Mouse (Mus musculus): ENCODE results near the gene Alpk1. TPM values are rescaled to one million over a fixed set of nuclear protein-coding genes. Genes with fewer than 3 reads are reported as not detected.

The Alpk1 gene
- polyA plus RNA-seq, 1 experiment, result 1.4 TPM

GRCm38 (mm10) chr3:127633080-127634032 lies 147.0 kb downstream of the Alpk1 start, which contains the start of gene Neurog2:
TSS of gene Neurog2 (plus strand) at chr3:127633135.
- Histone ChIP-seq H3K36me3 (ENCODE audit: control insufficient read depth, insufficient read depth, low read length) (no peaks in the 10 kb centered on the region), H3K4me1 (ENCODE audit: control insufficient read depth, insufficient read depth, low read length) (no peaks in the 10 kb centered on the region), H3K27ac (ENCODE audit: insufficient read depth, low read depth, low read length) (no peak within 1 kb of the TSS), H3K4me3 (ENCODE audit: insufficient read depth, low read depth, low read length) (peak within 1 kb of the TSS; percentile 29), H3K27me3 (replicated peaks; ENCODE audit: control insufficient read depth, insufficient read depth, low read length) (peaks cover 12% of the 10 kb centered on the region)
- DNase-seq, result peak; percentile 25
- no peak for TF ChIP-seq POLR2A (IDR thresholded peaks at IDR 0.05; ENCODE audit: low read depth, low read length)
- TF ChIP-seq CTCF (conservative IDR thresholded peaks at IDR 0.05; ENCODE audit: insufficient read depth, insufficient read length, low read depth, low read length), result no peak
- whole genome bisulfite sequencing, result under 1% methylated on average over 92 of the region's 92 CpGs

GRCm38 (mm10) chr3:127632531-127632930 lies 147.8 kb downstream of the Alpk1 start:
- peak; percentile 32 for DNase-seq
- Histone ChIP-seq H3K27me3 (replicated peaks; ENCODE audit: control insufficient read depth, insufficient read depth, low read length) (peaks cover 16% of the 10 kb centered on the region), H3K4me3 (ENCODE audit: insufficient read depth, low read depth, low read length) (peak overlapping the region; percentile 13; the same call in 1 of the 2 replicates), H3K36me3 (ENCODE audit: control insufficient read depth, insufficient read depth, low read length) (no peaks in the 10 kb centered on the region), H3K27ac (ENCODE audit: insufficient read depth, low read depth, low read length) (no peak overlapping the region), H3K4me1 (ENCODE audit: control insufficient read depth, insufficient read depth, low read length) (no peaks in the 10 kb centered on the region)
- whole genome bisulfite sequencing, result 2% methylated on average over 32 of the region's 32 CpGs
- TF ChIP-seq CTCF (conservative IDR thresholded peaks at IDR 0.05; ENCODE audit: insufficient read depth, insufficient read length, low read depth, low read length) (no peak), POLR2A (IDR thresholded peaks at IDR 0.05; ENCODE audit: low read depth, low read length) (no peak)

- Histone ChIP-seq H3K36me3 (ENCODE audit: control insufficient read depth, insufficient read depth, low read length) (no peaks in the 10 kb centered on the region), H3K4me3 (ENCODE audit: insufficient read depth, low read depth, low read length) (no peak overlapping the region), H3K4me1 (ENCODE audit: control insufficient read depth, insufficient read depth, low read length) (no peaks in the 10 kb centered on the region), H3K27ac (ENCODE audit: insufficient read depth, low read depth, low read length) (no peak overlapping the region), H3K27me3 (replicated peaks; ENCODE audit: control insufficient read depth, insufficient read depth, low read length) (peaks cover 19% of the 10 kb centered on the region)
- DNase-seq, result no peak
- TF ChIP-seq CTCF (conservative IDR thresholded peaks at IDR 0.05; ENCODE audit: insufficient read depth, insufficient read length, low read depth, low read length), result no peak
- TF ChIP-seq POLR2A (IDR thresholded peaks at IDR 0.05; ENCODE audit: low read depth, low read length), result no peak
- WGBS, result 4% methylated on average over 10 of the region's 10 CpGs
Measured at GRCm38 (mm10) chr3:127631582-127631981, 148.7 kb downstream of the Alpk1 start.

GRCm38 (mm10) chr3:127630735-127631372 lies 149.5 kb downstream of the Alpk1 start:
- TF ChIP-seq CTCF (conservative IDR thresholded peaks at IDR 0.05; ENCODE audit: insufficient read depth, insufficient read length, low read depth, low read length), result no peak
- no peak for TF ChIP-seq POLR2A (IDR thresholded peaks at IDR 0.05; ENCODE audit: low read depth, low read length)
- DNase-seq, result no peak
- Histone ChIP-seq H3K4me3 (ENCODE audit: insufficient read depth, low read depth, low read length) (no peak overlapping the region), H3K27me3 (replicated peaks; ENCODE audit: control insufficient read depth, insufficient read depth, low read length) (peaks cover 21% of the 10 kb centered on the region), H3K4me1 (ENCODE audit: control insufficient read depth, insufficient read depth, low read length) (0 out of 2 replicates have a peak, but pooled peaks cover 2% of the 10 kb centered on the region), H3K27ac (ENCODE audit: insufficient read depth, low read depth, low read length) (no peak overlapping the region), H3K36me3 (ENCODE audit: control insufficient read depth, insufficient read depth, low read length) (no peaks in the 10 kb centered on the region)
- WGBS, result 12% methylated on average over 17 of the region's 17 CpGs

- Histone ChIP-seq H3K36me3 (ENCODE audit: control insufficient read depth, insufficient read depth, low read length) (no peaks in the 10 kb centered on the region), H3K27me3 (replicated peaks; ENCODE audit: control insufficient read depth, insufficient read depth, low read length) (peaks cover 21% of the 10 kb centered on the region), H3K4me3 (ENCODE audit: insufficient read depth, low read depth, low read length) (no peak overlapping the region), H3K27ac (ENCODE audit: insufficient read depth, low read depth, low read length) (no peak overlapping the region), H3K4me1 (ENCODE audit: control insufficient read depth, insufficient read depth, low read length) (0 out of 2 replicates have a peak, but pooled peaks cover 2% of the 10 kb centered on the region)
- no peak for DNase-seq
- WGBS, result 17% methylated on average over 1 of the region's 1 CpGs
- TF ChIP-seq POLR2A (IDR thresholded peaks at IDR 0.05; ENCODE audit: low read depth, low read length) (no peak), CTCF (conservative IDR thresholded peaks at IDR 0.05; ENCODE audit: insufficient read depth, insufficient read length, low read depth, low read length) (no peak)
Measured at GRCm38 (mm10) chr3:127630190-127630589, 150.1 kb downstream of the Alpk1 start.

GRCm38 (mm10) chr3:127628311-127629184 lies 151.8 kb downstream of the Alpk1 start:
- 9% methylated on average over 37 of the region's 37 CpGs for WGBS
- no peak for TF ChIP-seq POLR2A (IDR thresholded peaks at IDR 0.05; ENCODE audit: low read depth, low read length)
- no peak for TF ChIP-seq CTCF (conservative IDR thresholded peaks at IDR 0.05; ENCODE audit: insufficient read depth, insufficient read length, low read depth, low read length)
- Histone ChIP-seq H3K4me1 (ENCODE audit: control insufficient read depth, insufficient read depth, low read length) (0 out of 2 replicates have a peak, but pooled peaks cover 2% of the 10 kb centered on the region), H3K4me3 (ENCODE audit: insufficient read depth, low read depth, low read length) (no peak overlapping the region), H3K27me3 (replicated peaks; ENCODE audit: control insufficient read depth, insufficient read depth, low read length) (peaks cover 18% of the 10 kb centered on the region), H3K36me3 (ENCODE audit: control insufficient read depth, insufficient read depth, low read length) (no peaks in the 10 kb centered on the region), H3K27ac (ENCODE audit: insufficient read depth, low read depth, low read length) (no peak overlapping the region)
- peak; percentile 50 for DNase-seq

All from kidney, adult 2 months (tissue).